Mouse (Mus musculus): ENCODE measurements around the gene Gm20878. TPM values are rescaled to one million over a fixed set of nuclear protein-coding genes. Genes with fewer than 3 reads are reported as not detected.
"Not testable (repeated sequence)": the region's sequence is repeated elsewhere in the genome, so short reads cannot be mapped to it uniquely, and the experiment has no call there.

The Gm20878 gene
- 0.37 and 1.4 TPM in 2 replicates for polyA plus RNA-seq (2014; fragmentation: Nextera tagmentation; extraction: Ambion mirVana)

GRCm38 (mm10) chr4:41941272-41941671 lies at the start of gene Gm20878:
Gene Gm20878, plus strand, starts transcription at chr4:41941572.
- not testable (repeated sequence) for H3K27me3 ChIP-seq (replicated peaks; ENCODE audit: control insufficient read depth, insufficient read depth, low read length); DNase-seq (ENCODE audit: low spot score); H3K9me3 ChIP-seq (ENCODE audit: control insufficient read depth, low read length); H3K4me3 ChIP-seq (ENCODE audit: low read depth, low read length); H3K4me2 ChIP-seq; H3K36me3 ChIP-seq (ENCODE audit: control insufficient read depth, insufficient read depth, low read length); ATAC-seq (replicated peaks; ENCODE audit: low FRiP score); H3K27ac ChIP-seq (ENCODE audit: low read depth, low read length); H3K9ac ChIP-seq (ENCODE audit: low read depth, low read length); H3K4me1 ChIP-seq (replicated peaks; ENCODE audit: control insufficient read depth, insufficient read depth, low read length)
- no CpG with 5 or more reads among the region's 8 CpGs for WGBS

- not testable (repeated sequence) for H3K4me3 ChIP-seq (ENCODE audit: low read depth, low read length); H3K36me3 ChIP-seq (ENCODE audit: control insufficient read depth, insufficient read depth, low read length); DNase-seq (ENCODE audit: low spot score); ATAC-seq (replicated peaks; ENCODE audit: low FRiP score); H3K4me2 ChIP-seq; H3K9ac ChIP-seq (ENCODE audit: low read depth, low read length); H3K27me3 ChIP-seq (replicated peaks; ENCODE audit: control insufficient read depth, insufficient read depth, low read length); H3K9me3 ChIP-seq (ENCODE audit: control insufficient read depth, low read length); H3K27ac ChIP-seq (ENCODE audit: low read depth, low read length); H3K4me1 ChIP-seq (replicated peaks; ENCODE audit: control insufficient read depth, insufficient read depth, low read length)
- no CpG with 5 or more reads among the region's 5 CpGs for WGBS
These were observed 38.1 kb upstream of the Gm20878 start, which contains the start of gene Gm21541 for GRCm38 (mm10) chr4:41903310-41903709. Gene Gm21541, plus strand, starts transcription at chr4:41903610.

GRCm38 (mm10) chr4:41965758-41966157 lies 24.4 kb downstream of the Gm20878 start, which contains the start of gene Fam205a4:
Gene Fam205a4, plus strand, starts transcription at chr4:41966058.
- not testable (repeated sequence) for H3K4me3 ChIP-seq (ENCODE audit: low read depth, low read length); DNase-seq (ENCODE audit: low spot score); H3K27me3 ChIP-seq (replicated peaks; ENCODE audit: control insufficient read depth, insufficient read depth, low read length); H3K9me3 ChIP-seq (ENCODE audit: control insufficient read depth, low read length); H3K9ac ChIP-seq (ENCODE audit: low read depth, low read length); H3K4me2 ChIP-seq; H3K36me3 ChIP-seq (ENCODE audit: control insufficient read depth, insufficient read depth, low read length); ATAC-seq (replicated peaks; ENCODE audit: low FRiP score); H3K27ac ChIP-seq (ENCODE audit: low read depth, low read length); H3K4me1 ChIP-seq (replicated peaks; ENCODE audit: control insufficient read depth, insufficient read depth, low read length)
- no CpG with 5 or more reads among the region's 1 CpGs for WGBS

Other genes starting within 250 kb of the Gm20878 start
- 5.2 and 6.0 TPM in 2 replicates for gene Cntfr, start 244.5 kb upstream of the Gm20878 start, polyA plus RNA-seq (2014; fragmentation: Nextera tagmentation; extraction: Ambion mirVana)
- gene Il11ra1, start 241.6 kb upstream of the Gm20878 start, polyA plus RNA-seq (2014; fragmentation: Nextera tagmentation; extraction: Ambion mirVana): 66.8 and 72.9 TPM in 2 replicates
- gene Rpp25l, start 228.0 kb upstream of the Gm20878 start, polyA plus RNA-seq (2014; fragmentation: Nextera tagmentation; extraction: Ambion mirVana): 67.8 and 71.2 TPM in 2 replicates
- gene Dctn3, start 218.4 kb upstream of the Gm20878 start, polyA plus RNA-seq (2014; fragmentation: Nextera tagmentation; extraction: Ambion mirVana): 107 and 118 TPM in 2 replicates
- gene Arid3c, start 210.4 kb upstream of the Gm20878 start, polyA plus RNA-seq (2014; fragmentation: Nextera tagmentation; extraction: Ambion mirVana): not detected in 2 replicates
- 40.7 and 45.8 TPM in 2 replicates for gene Galt, start 186.3 kb upstream of the Gm20878 start, polyA plus RNA-seq (2014; fragmentation: Nextera tagmentation; extraction: Ambion mirVana)
- 87.5 and 90.5 TPM in 2 replicates for gene Sigmar1, start 185.4 kb upstream of the Gm20878 start, polyA plus RNA-seq (2014; fragmentation: Nextera tagmentation; extraction: Ambion mirVana)
- 14.4 TPM in 2 replicates for gene Ccl27a, start 167.3 kb upstream of the Gm20878 start, polyA plus RNA-seq (2014; fragmentation: Nextera tagmentation; extraction: Ambion mirVana)
- 0.22 TPM in 1 of 2 replicates, not detected in the other for gene Gm21541, start 38.0 kb upstream of the Gm20878 start, polyA plus RNA-seq (2014; fragmentation: Nextera tagmentation; extraction: Ambion mirVana)
- gene Fam205a4, start 24.5 kb downstream of the Gm20878 start, polyA plus RNA-seq (2014; fragmentation: Nextera tagmentation; extraction: Ambion mirVana): 0.04 and 0.16 TPM in 2 replicates
- gene Gm21093, start 93.2 kb downstream of the Gm20878 start, polyA plus RNA-seq (2014; fragmentation: Nextera tagmentation; extraction: Ambion mirVana): not detected in 2 replicates
- not detected in 2 replicates for gene Gm3893, start 149.6 kb downstream of the Gm20878 start, polyA plus RNA-seq (2014; fragmentation: Nextera tagmentation; extraction: Ambion mirVana)
- gene Gm13304, start 173.2 kb downstream of the Gm20878 start, polyA plus RNA-seq (2014; fragmentation: Nextera tagmentation; extraction: Ambion mirVana): not detected in 2 replicates
- not detected in 2 replicates for gene Gm13306, start 211.9 kb downstream of the Gm20878 start, polyA plus RNA-seq (2014; fragmentation: Nextera tagmentation; extraction: Ambion mirVana)
- 0.33 and 0.42 TPM in 2 replicates for gene Gm13305, start 227.0 kb downstream of the Gm20878 start, polyA plus RNA-seq (2014; fragmentation: Nextera tagmentation; extraction: Ambion mirVana)

Data from liver, embryonic 11.5 days (tissue).